Mouse (Mus musculus) intestine, embryonic 14.5 days (tissue): ENCODE measurements around the gene Rarb. TPM values are rescaled to one million over a fixed set of nuclear protein-coding genes. Genes with fewer than 3 reads are reported as not detected.
"Not testable (repeated sequence)": the region's sequence is repeated elsewhere in the genome, so short reads cannot be mapped to it uniquely, and the experiment has no call there.

ENCODE experiments used
- ATAC-seq: fragments of 200-750 bp; cut with Nextera tagmentation; replicated peaks from 2 replicates; pipeline ENCODE4 v1.8.0; 2017; ENCODE audit warnings: low read depth, moderate number of reproducible peaks, moderate TSS enrichment, moderate library complexity; ENCODE audit not compliant: low FRiP score, low TSS enrichment
- DNase-seq: peaks from one replicate; pipeline ENCODE4 v3.0.0-alpha.2; 2018; ENCODE audit warnings: low spot score
- H3K27ac ChIP-seq: fragments of 300-500 bp; sonication (generic); 2 replicates; pipeline ENCODE4 v1.5.1; 2014; ENCODE audit warnings: low read depth, mild to moderate bottlenecking, control low read depth
- H3K27me3 ChIP-seq: fragments of 300-500 bp; sonication (generic); replicated peaks from 2 replicates; pipeline ENCODE4 v1.6.1; 2014; ENCODE audit warnings: low read length, control low read depth; ENCODE audit not compliant: control insufficient read depth, insufficient read depth
- H3K36me3 ChIP-seq: fragments of 300-500 bp; sonication (generic); 2 replicates; pipeline ENCODE4 v1.6.1; 2014; ENCODE audit warnings: low read length, control low read depth; ENCODE audit not compliant: control insufficient read depth, insufficient read depth
- H3K4me1 ChIP-seq: fragments of 300-500 bp; sonication (generic); replicated peaks from 2 replicates; pipeline ENCODE4 v1.6.1; 2014; ENCODE audit warnings: low read length, control low read depth, mixed read lengths; ENCODE audit not compliant: control insufficient read depth, insufficient read depth
- H3K4me2 ChIP-seq: fragments of 300-500 bp; sonication (generic); 2 replicates; pipeline ENCODE4 v1.6.1; 2014; ENCODE audit warnings: low read length
- H3K4me3 ChIP-seq: fragments of 300-500 bp; sonication (generic); 2 replicates; pipeline ENCODE4 v1.5.1; 2014; ENCODE audit warnings: low read depth, low read length, control low read depth, mixed read lengths
- H3K9ac ChIP-seq: fragments of 300-500 bp; sonication (generic); 2 replicates; pipeline ENCODE4 v1.6.1; 2014; ENCODE audit warnings: mild to moderate bottlenecking, low read length
- H3K9me3 ChIP-seq: fragments of 300-500 bp; sonication (generic); 2 replicates; pipeline ENCODE4 v1.6.1; 2016; ENCODE audit warnings: low read length, control low read depth; ENCODE audit not compliant: control insufficient read depth
- WGBS: fragments of 180-500 bp; shearing (Covaris S2); extraction: QIAGEN DNeasy Blood & Tissue Kit; methylation state at CpG from one replicate; pipeline ENCODE4 v1.1.7; 2014; 5-methylcytosine and 5-hydroxymethylcytosine counted together
- polyA plus RNA-seq: library from polyadenylated mRNA; unstranded; fragments of >200 nt; fragmentation: Nextera tagmentation; extraction: Ambion mirVana; gene quantifications from 2 replicates; pipeline ENCODE4 v1.2.1, GENCODE M21; 2014

The Rarb gene
- polyA plus RNA-seq, 1 experiment from 2014 or later = 20.6 TPM

DNA sequence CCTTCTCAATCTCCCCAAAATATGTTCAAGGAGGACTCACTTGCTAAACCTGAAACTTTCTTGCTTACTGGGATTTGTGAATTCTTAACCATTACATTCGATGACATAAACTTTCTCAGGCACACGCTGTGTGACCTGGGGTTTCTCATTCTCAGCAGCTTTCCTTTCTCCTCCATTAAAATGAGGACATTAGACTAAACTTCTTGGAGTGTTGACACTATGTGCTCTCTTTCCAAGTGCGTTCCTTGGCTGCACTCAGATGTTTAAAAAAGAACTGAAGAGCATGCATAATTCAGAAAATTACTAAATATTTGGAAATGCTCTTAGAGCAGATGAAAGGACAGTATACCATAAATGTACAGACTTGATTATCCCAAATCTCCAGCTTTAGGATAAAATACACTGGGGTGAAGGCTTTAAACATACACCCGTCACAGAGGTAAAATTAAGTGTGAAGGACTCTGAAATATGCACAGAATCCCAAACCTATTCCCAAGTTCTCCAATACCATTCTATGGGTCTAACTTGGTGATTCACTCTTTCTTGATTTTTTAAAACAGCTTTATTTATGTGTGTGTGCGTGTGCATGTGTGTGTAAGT, 36.9 kb downstream of the Rarb start:
- DNase-seq (no peak), ATAC-seq (no peak)
- Histone ChIP-seq H3K4me2 (no peak overlapping the region), H3K4me3 (no peak overlapping the region), H3K36me3 (no peaks in the 10 kb centered on the region), H3K27me3 (peaks cover 42% of the 10 kb centered on the region), H3K4me1 (peaks cover 8% of the 10 kb centered on the region; the same call in 1 of the 2 replicates), H3K9ac (no peak overlapping the region), H3K27ac (no peak overlapping the region), H3K9me3 (no peaks in the 10 kb centered on the region)
- WGBS = 43% methylated on average over 5 of the region's 5 CpGs

- Histone ChIP-seq H3K4me3 (no peak overlapping the region), H3K27me3 (peaks cover 21% of the 10 kb centered on the region), H3K4me2 (no peak overlapping the region), H3K9me3 (no peaks in the 10 kb centered on the region), H3K27ac (no peak overlapping the region), H3K36me3 (no peaks in the 10 kb centered on the region), H3K9ac (no peak overlapping the region), H3K4me1 (peaks cover 3% of the 10 kb centered on the region; the same call in 1 of the 2 replicates)
- no peak for DNase-seq
- no peak for ATAC-seq
- WGBS = 54% methylated on average over 2 of the region's 2 CpGs
Measured at GRCm38 (mm10) chr14:16776723-16777381, 42.1 kb downstream of the Rarb start.

DNA sequence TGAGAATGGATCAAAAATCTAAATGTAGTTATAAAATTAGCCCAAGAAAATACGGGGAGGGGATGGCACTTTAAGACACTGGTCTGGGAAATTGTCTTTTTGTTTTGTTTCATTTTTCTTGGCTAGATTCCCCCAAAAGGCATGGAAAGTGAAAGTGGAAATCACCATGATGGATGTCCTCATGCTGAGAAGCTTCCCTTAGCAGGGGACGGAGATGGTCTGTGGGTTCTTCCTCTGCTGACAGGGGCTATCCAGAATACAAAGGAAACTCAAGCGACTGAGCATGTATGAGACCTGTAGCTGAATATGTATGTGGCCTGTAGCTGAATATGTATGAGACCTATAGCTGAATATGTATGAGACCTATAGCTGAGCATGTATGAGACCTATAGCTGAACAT, 46.0 kb downstream of the Rarb start:
- Histone ChIP-seq H3K4me2 (no peak overlapping the region), H3K36me3 (no peaks in the 10 kb centered on the region), H3K4me3 (no peak overlapping the region), H3K27ac (no peak overlapping the region), H3K27me3 (peaks cover 27% of the 10 kb centered on the region), H3K9ac (no peak overlapping the region), H3K4me1 (peaks cover 3% of the 10 kb centered on the region; the same call in 1 of the 2 replicates), H3K9me3 (no peaks in the 10 kb centered on the region)
- 60% methylated on average over 3 of the region's 3 CpGs for WGBS
- no peak for ATAC-seq
- DNase-seq = no peak

GRCm38 (mm10) chr14:16765891-16766290, 53.1 kb downstream of the Rarb start:
- 59% methylated on average over 1 of the region's 1 CpGs for WGBS
- H3K9me3 ChIP-seq = no peaks in the 10 kb centered on the region
- no peak overlapping the region for H3K9ac ChIP-seq
- H3K4me3 ChIP-seq = no peak overlapping the region
- H3K27ac ChIP-seq = no peak overlapping the region
- ATAC-seq (no peak), DNase-seq (no peak)
- H3K4me1 ChIP-seq = no peaks in the 10 kb centered on the region
- no peaks in the 10 kb centered on the region for H3K36me3 ChIP-seq
- H3K4me2 ChIP-seq = no peak overlapping the region
- peaks cover 20% of the 10 kb centered on the region for H3K27me3 ChIP-seq

DNA sequence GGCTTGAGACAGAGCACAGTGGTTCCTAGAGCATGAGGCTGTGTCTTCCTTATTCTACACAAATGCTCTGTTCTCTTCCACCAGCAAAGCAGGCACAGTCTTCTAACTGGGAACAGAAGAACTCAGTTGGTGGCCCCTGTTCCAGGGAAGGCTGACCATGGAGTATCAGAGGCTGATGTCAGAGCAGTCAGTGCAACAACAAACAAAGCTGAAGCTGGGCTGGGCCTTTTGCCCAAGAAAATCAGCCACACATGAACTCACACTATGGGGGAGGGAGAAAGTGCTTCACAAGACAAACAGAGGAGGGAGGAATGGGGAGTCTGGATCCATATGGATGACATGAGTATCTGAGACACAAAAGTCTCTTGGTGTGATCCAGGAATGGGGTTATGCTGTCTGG, 56.2 kb downstream of the Rarb start:
- DNase-seq (no peak), ATAC-seq (no peak)
- Histone ChIP-seq H3K27ac (no peak overlapping the region), H3K4me1 (no peaks in the 10 kb centered on the region), H3K4me3 (no peak overlapping the region), H3K9ac (no peak overlapping the region), H3K36me3 (no peaks in the 10 kb centered on the region), H3K9me3 (no peaks in the 10 kb centered on the region), H3K4me2 (no peak overlapping the region), H3K27me3 (peaks cover 8% of the 10 kb centered on the region; the same call in 1 of the 2 replicates)

GRCm38 (mm10) chr14:16758773-16759434, 60.1 kb downstream of the Rarb start:
- WGBS = 49% methylated on average over 6 of the region's 6 CpGs
- no peak overlapping the region for H3K4me2 ChIP-seq
- H3K9ac ChIP-seq = no peak overlapping the region
- peaks cover 2% of the 10 kb centered on the region; the same call in 1 of the 2 replicates for H3K9me3 ChIP-seq
- no peaks in the 10 kb centered on the region for H3K4me1 ChIP-seq
- no peaks in the 10 kb centered on the region for H3K36me3 ChIP-seq
- H3K27me3 ChIP-seq = peaks cover 2% of the 10 kb centered on the region; the same call in 1 of the 2 replicates
- ATAC-seq = no peak
- H3K27ac ChIP-seq = no peak overlapping the region
- H3K4me3 ChIP-seq = no peak overlapping the region
- no peak for DNase-seq

- H3K4me3 ChIP-seq, DNase-seq, H3K36me3 ChIP-seq, H3K27me3 ChIP-seq, H3K9me3 ChIP-seq, H3K27ac ChIP-seq, ATAC-seq, H3K4me1 ChIP-seq, H3K4me2 ChIP-seq, H3K9ac ChIP-seq: not testable (repeated sequence)
- WGBS = 89% methylated on average over 1 of the region's 1 CpGs
Measured at GRCm38 (mm10) chr14:16755601-16756000, 63.4 kb downstream of the Rarb start.

- ATAC-seq = no peak
- whole genome bisulfite sequencing = 80% methylated on average over 1 of the region's 1 CpGs
Measured at GRCm38 (mm10) chr14:16752648-16753047, 66.3 kb downstream of the Rarb start.

More at GRCm38 (mm10) chr14:16752648-16753047, 66.3 kb downstream of the Rarb start:
- H3K4me1 ChIP-seq = no peaks in the 10 kb centered on the region
- 0 out of 2 replicates have a peak, but pooled peaks cover 4% of the 10 kb centered on the region for H3K27me3 ChIP-seq
- no peak overlapping the region for H3K4me2 ChIP-seq
- DNase-seq = no peak
- no peak overlapping the region for H3K9ac ChIP-seq
- peaks cover 2% of the 10 kb centered on the region; the same call in 1 of the 2 replicates for H3K9me3 ChIP-seq
- no peaks in the 10 kb centered on the region for H3K36me3 ChIP-seq
- H3K27ac ChIP-seq = no peak overlapping the region
- no peak overlapping the region for H3K4me3 ChIP-seq
